Mouse (Mus musculus) liver, adult 2 months (tissue): Measurements from ENCODE around the gene Nop2. TPM values are rescaled to one million over a fixed set of nuclear protein-coding genes. Genes with fewer than 3 reads are reported as not detected.

Experiments used
- DNase-seq: peaks from one replicate; pipeline ENCODE4 v3.0.0-alpha.2; 2011; ENCODE audit warnings: low read depth, low spot score; ENCODE audit errors: extremely low read depth
- H3K27ac ChIP-seq: fragments of 200-500 bp; replicated peaks from 2 replicates; pipeline ENCODE4 v1.5.1; 2012; ENCODE audit warnings: low read depth, mild to moderate bottlenecking, control low read depth, inconsistent platforms, low read length; ENCODE audit not compliant: insufficient read depth
- H3K27me3 ChIP-seq: fragments of 200-500 bp; 2 replicates; pipeline ENCODE4 v1.6.1; 2012; ENCODE audit warnings: mild to moderate bottlenecking, moderate library complexity, low read length, inconsistent platforms; ENCODE audit not compliant: control insufficient read depth, insufficient read depth
- H3K36me3 ChIP-seq: fragments of 200-500 bp; 2 replicates; pipeline ENCODE4 v1.6.1; 2012; ENCODE audit warnings: low read length, inconsistent platforms; ENCODE audit not compliant: control insufficient read depth, insufficient read depth
- H3K4me1 ChIP-seq: fragments of 200-500 bp; 2 replicates; pipeline ENCODE4 v1.6.1; 2011; ENCODE audit warnings: low read length; ENCODE audit not compliant: control insufficient read depth, insufficient read depth
- H3K4me3 ChIP-seq: fragments of 200-500 bp; 2 replicates; pipeline ENCODE4 v1.5.1; 2011; ENCODE audit warnings: low read depth, mild to moderate bottlenecking, control low read depth, low read length, moderate library complexity; ENCODE audit not compliant: insufficient read depth
- H3K79me2 ChIP-seq: fragments of 200-500 bp; 2 replicates; pipeline ENCODE4 v1.6.1; 2012; ENCODE audit warnings: inconsistent platforms, mild to moderate bottlenecking, low read length, moderate library complexity; ENCODE audit not compliant: control insufficient read depth, insufficient read depth
- H3K9ac ChIP-seq: fragments of 200-500 bp; 2 replicates; pipeline ENCODE4 v1.6.1; 2012; ENCODE audit warnings: low read depth, mild to moderate bottlenecking, control low read depth, inconsistent platforms, low read length
- CTCF ChIP-seq: fragments of 200-500 bp; IDR thresholded peaks from 2 replicates; pipeline ENCODE4 v1.5.1; 2011; ENCODE audit warnings: low read depth, low read length, control low read depth
- POLR2A ChIP-seq: fragments of 200-500 bp; IDR thresholded peaks from 2 replicates; pipeline ENCODE4 v1.6.1; 2011; ENCODE audit warnings: low read length, control low read depth; ENCODE audit not compliant: insufficient read depth; ENCODE audit errors: extremely low read depth
- WGBS: fragments of 180-500 bp; shearing (Covaris S2); methylation state at CpG from one replicate; pipeline ENCODE4 v1.1.7; 2018; 5-methylcytosine and 5-hydroxymethylcytosine counted together
- polyA plus RNA-seq: library from polyadenylated mRNA; depleted of rRNA; stranded (reverse); fragments of >200 nt; gene quantifications from 2 replicates; pipeline ENCODE4 v1.2.3, GENCODE M21; 2012
- total RNA-seq: library from RNA; depleted of rRNA; stranded (reverse); fragments of >200 nt; gene quantifications from 2 replicates; pipeline ENCODE4 v1.2.3, GENCODE M21; 2014

Nop2 gene
- total and polyA plus RNA-seq, 2 experiments, result 8.2 to 11.0 TPM

DNA sequence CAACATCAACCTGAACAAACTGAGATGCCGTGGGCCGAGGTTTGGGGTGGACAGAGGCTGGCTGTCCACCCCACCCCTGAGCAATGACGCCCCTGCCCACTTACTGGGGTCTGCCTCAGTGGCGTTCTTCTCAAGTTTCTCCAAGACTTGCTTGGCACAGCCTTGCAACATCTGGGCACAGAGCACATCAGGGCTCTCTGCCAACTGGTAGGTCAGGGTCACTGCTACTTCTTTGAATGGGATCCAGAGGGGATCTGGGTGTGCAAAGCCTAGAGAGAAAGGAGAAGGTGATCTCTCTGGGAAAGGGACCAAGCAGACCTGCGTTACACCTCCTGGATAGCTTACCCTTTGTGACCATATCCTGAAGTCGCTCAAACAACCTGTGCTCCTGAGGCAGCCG lies 41.5 kb downstream of the Nop2 start:
- H3K4me1 ChIP-seq, result peaks cover 10% of the 10 kb centered on the region; the same call in 1 of the 2 replicates
- no peak overlapping the region for H3K27ac ChIP-seq
- H3K9ac ChIP-seq, result no peak overlapping the region
- no peaks in the 10 kb centered on the region for H3K36me3 ChIP-seq
- H3K79me2 ChIP-seq, result no peaks in the 10 kb centered on the region
- WGBS, result 82% methylated on average over 7 of the region's 7 CpGs
- H3K4me3 ChIP-seq, result no peak overlapping the region
- peak; percentile 28 for DNase-seq
- TF ChIP-seq CTCF (no peak), POLR2A (no peak)
- H3K27me3 ChIP-seq, result no peaks in the 10 kb centered on the region

DNA sequence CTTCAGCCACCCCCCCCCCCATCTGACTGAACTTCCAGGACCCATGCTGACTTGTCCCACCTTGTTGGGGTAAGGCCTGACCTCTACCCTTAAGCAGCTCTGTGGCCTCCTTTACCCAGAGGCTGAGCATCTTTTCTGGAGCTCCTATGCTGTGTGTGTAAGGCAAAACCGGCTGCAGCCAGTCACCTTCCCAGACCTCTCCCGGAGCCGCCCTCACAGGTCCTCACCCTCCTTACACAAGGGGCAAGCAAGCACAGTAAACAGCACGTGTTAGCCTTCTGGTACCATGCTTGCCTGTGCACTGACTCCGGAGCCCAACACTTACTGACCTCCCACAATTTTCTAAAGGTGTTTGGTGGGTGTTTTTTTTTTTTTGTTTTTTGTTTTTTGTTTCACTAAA lies 43.8 kb downstream of the Nop2 start:
- 94% methylated on average over 5 of the region's 5 CpGs for WGBS
- Histone ChIP-seq H3K79me2 (no peaks in the 10 kb centered on the region), H3K36me3 (no peaks in the 10 kb centered on the region), H3K9ac (no peak overlapping the region), H3K4me1 (peaks cover 10% of the 10 kb centered on the region; the same call in 1 of the 2 replicates), H3K27me3 (no peaks in the 10 kb centered on the region), H3K27ac (no peak overlapping the region), H3K4me3 (no peak overlapping the region)
- no peak for DNase-seq
- TF ChIP-seq CTCF (no peak), POLR2A (no peak)

DNA sequence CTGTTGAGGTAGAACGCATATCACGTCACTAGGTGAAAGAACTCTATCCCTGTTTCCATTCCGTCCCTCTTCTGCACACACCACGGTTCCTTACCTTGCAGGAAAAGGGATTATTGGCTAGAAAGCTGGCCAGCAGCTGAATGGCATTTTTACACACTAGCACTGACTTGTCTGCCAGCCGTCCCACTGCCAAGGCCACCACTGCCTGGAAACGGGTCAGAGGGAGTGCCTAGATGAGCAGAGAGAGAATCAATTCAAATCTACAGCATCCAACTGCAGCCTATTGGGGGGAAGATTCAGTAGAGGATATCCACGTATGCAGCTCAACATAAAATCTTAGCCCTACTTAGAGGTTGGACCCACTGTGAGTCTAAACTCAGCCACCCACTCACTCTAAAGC lies 47.9 kb downstream of the Nop2 start:
- TF ChIP-seq POLR2A (no peak), CTCF (no peak)
- Histone ChIP-seq H3K9ac (no peak overlapping the region), H3K4me3 (no peak overlapping the region), H3K4me1 (no peaks in the 10 kb centered on the region), H3K27ac (no peak overlapping the region), H3K36me3 (peaks cover 1% of the 10 kb centered on the region; the same call in 1 of the 2 replicates), H3K27me3 (no peaks in the 10 kb centered on the region), H3K79me2 (no peaks in the 10 kb centered on the region)
- 81% methylated on average over 7 of the region's 7 CpGs for WGBS
- no peak for DNase-seq

DNA sequence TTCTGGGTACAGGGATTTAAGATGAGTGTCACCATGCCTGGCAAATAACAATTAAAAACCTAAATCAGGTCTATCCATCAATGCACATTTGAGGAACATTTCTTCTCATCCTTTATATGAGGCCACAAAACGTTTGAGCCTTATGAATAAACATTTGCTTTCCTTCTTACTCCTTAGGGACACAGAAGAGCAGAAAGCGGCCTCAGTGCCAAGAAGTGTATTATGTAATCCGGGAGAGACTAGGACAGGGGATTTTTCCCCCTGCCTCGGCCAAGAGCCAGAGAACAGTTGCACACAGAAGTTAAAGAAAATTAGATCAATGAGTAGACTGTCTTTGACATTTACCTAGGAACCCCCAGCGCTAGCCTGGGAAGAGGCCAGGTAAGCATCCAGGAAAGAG lies 50.4 kb downstream of the Nop2 start:
- no peaks in the 10 kb centered on the region for H3K27me3 ChIP-seq
- H3K36me3 ChIP-seq, result peaks cover 8% of the 10 kb centered on the region; the same call in 1 of the 2 replicates
- H3K79me2 ChIP-seq, result no peaks in the 10 kb centered on the region
- H3K9ac ChIP-seq, result no peak overlapping the region
- no peak overlapping the region for H3K27ac ChIP-seq
- H3K4me3 ChIP-seq, result no peak overlapping the region
- DNase-seq, result no peak
- TF ChIP-seq POLR2A (no peak), CTCF (no peak)
- 79% methylated on average over 5 of the region's 5 CpGs for WGBS
- H3K4me1 ChIP-seq, result no peaks in the 10 kb centered on the region

DNA sequence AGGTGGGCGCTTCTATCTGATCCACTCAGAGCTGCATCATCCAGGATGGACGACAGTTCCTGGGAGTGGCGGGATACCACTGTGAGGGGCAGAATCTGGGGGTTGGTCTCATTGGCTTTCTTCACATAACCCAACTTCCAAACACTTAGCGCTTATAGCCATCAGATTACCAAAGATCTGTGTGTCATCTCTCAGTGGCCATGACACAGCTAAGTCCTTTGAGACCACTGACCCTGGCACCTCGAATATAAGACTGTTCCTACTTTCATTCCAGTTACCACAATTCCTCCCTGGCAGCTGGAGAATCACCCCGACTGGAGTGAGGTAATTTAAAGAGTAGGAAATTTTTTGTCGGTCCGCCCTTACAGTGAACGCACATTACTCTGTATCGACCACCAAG lies 54.5 kb downstream of the Nop2 start:
- no peak overlapping the region for H3K4me3 ChIP-seq
- no peaks in the 10 kb centered on the region for H3K27me3 ChIP-seq
- H3K36me3 ChIP-seq, result peaks cover 8% of the 10 kb centered on the region; the same call in 1 of the 2 replicates
- no peaks in the 10 kb centered on the region for H3K79me2 ChIP-seq
- TF ChIP-seq CTCF, result no peak
- no peak for TF ChIP-seq POLR2A
- no peaks in the 10 kb centered on the region for H3K4me1 ChIP-seq
- no peak overlapping the region for H3K9ac ChIP-seq
- H3K27ac ChIP-seq, result no peak overlapping the region
- DNase-seq, result no peak
- WGBS, result 95% methylated on average over 10 of the region's 10 CpGs

DNA sequence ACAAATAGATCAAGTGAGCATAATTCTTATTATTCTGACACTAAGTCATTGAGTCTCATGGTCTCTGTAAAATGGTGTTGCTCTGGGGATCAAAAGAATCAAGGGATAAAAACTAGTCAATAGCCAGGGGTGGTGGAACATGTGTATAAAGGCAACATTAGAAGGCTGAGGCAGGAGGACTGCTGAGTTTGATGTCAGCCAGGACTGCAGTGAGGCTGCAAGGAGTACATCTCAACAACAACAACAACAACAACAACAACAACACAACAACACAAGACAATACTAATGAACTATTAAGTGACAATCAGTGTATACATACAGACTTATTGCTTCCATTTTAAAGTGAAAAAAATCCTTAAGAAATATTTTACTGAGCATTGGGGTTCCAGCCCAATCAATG lies 59.1 kb downstream of the Nop2 start:
- peaks cover 13% of the 10 kb centered on the region; the same call in 1 of the 2 replicates for H3K36me3 ChIP-seq
- no peaks in the 10 kb centered on the region for H3K79me2 ChIP-seq
- H3K4me3 ChIP-seq, result no peak overlapping the region
- H3K4me1 ChIP-seq, result peaks cover 2% of the 10 kb centered on the region
- no peak for DNase-seq
- H3K27ac ChIP-seq, result no peak overlapping the region
- no peaks in the 10 kb centered on the region for H3K27me3 ChIP-seq
- TF ChIP-seq POLR2A (no peak), CTCF (no peak)
- no peak overlapping the region for H3K9ac ChIP-seq
